Mouse (Mus musculus) cerebellum, adult 11 months (tissue): Measurements from ENCODE around the gene P2rx5.

Experiments
- DNase-seq: peaks from one replicate; pipeline ENCODE4 v3.0.0; 2022

P2rx5 gene

GRCm38 (mm10) chr11:73159957-73160810 is at the start of gene P2rx5:
P2rx5 (plus strand) TSS chr11:73160421.
- DNase-seq = no peak

GRCm38 (mm10) chr11:73111414-73111813 is 48.8 kb upstream of the P2rx5 start:
- DNase-seq = no peak

GRCm38 (mm10) chr11:73126495-73126894 is 33.7 kb upstream of the P2rx5 start:
- no peak for DNase-seq

- DNase-seq = no peak
These were observed 29.2 kb upstream of the P2rx5 start for GRCm38 (mm10) chr11:73131020-73131419.

- DNase-seq = no peak
These were observed 27.2 kb upstream of the P2rx5 start for GRCm38 (mm10) chr11:73132999-73133398.

- DNase-seq = no peak
These were observed 26.0 kb upstream of the P2rx5 start for GRCm38 (mm10) chr11:73134222-73134621.

GRCm38 (mm10) chr11:73136587-73136986 is 23.6 kb upstream of the P2rx5 start:
- no peak for DNase-seq

GRCm38 (mm10) chr11:73137116-73137515 is 23.1 kb upstream of the P2rx5 start:
- DNase-seq = no peak

GRCm38 (mm10) chr11:73137591-73138501 is 22.4 kb upstream of the P2rx5 start, which contains the start of gene Haspin:
Haspin (minus strand) TSS chr11:73138294.
- DNase-seq = peak; percentile 76

- no peak for DNase-seq
These were observed 15.9 kb upstream of the P2rx5 start for GRCm38 (mm10) chr11:73144261-73144681.

GRCm38 (mm10) chr11:73146026-73146974 is 13.9 kb upstream of the P2rx5 start:
- no peak for DNase-seq

GRCm38 (mm10) chr11:73146975-73147365 is 13.3 kb upstream of the P2rx5 start:
- no peak for DNase-seq

GRCm38 (mm10) chr11:73148209-73148608 is 12.0 kb upstream of the P2rx5 start:
- DNase-seq = no peak

GRCm38 (mm10) chr11:73155071-73155470 is 5.2 kb upstream of the P2rx5 start:
- DNase-seq = no peak

- DNase-seq = no peak
These were observed 585 bp downstream of the P2rx5 start for GRCm38 (mm10) chr11:73160811-73161200.

- DNase-seq = no peak
These were observed 1.4 kb downstream of the P2rx5 start for GRCm38 (mm10) chr11:73161616-73162015.

- no peak for DNase-seq
These were observed 2.1 kb downstream of the P2rx5 start for GRCm38 (mm10) chr11:73162284-73162683.

- no peak for DNase-seq
These were observed 7.8 kb downstream of the P2rx5 start for GRCm38 (mm10) chr11:73168071-73168470.

GRCm38 (mm10) chr11:73168576-73168975 is 8.4 kb downstream of the P2rx5 start:
- no peak for DNase-seq

GRCm38 (mm10) chr11:73169231-73169630 is 9.0 kb downstream of the P2rx5 start:
- DNase-seq = no peak

- DNase-seq = no peak
These were observed 12.0 kb downstream of the P2rx5 start for GRCm38 (mm10) chr11:73172186-73172585.

- no peak for DNase-seq
These were observed 15.4 kb downstream of the P2rx5 start for GRCm38 (mm10) chr11:73175612-73176011.
